Mouse (Mus musculus) MEL-GATA-1-ER (cell line): ENCODE measurements around the gene Gm5168.
"Not testable (repeated sequence)": the region's sequence is repeated elsewhere in the genome, so short reads cannot be mapped to it uniquely, and the experiment has no call there.

Experiments
- DNase-seq: peaks from one replicate; pipeline ENCODE4 v3.0.0-alpha.2; 2012; ENCODE audit warnings: low read depth; ENCODE audit errors: extremely low read depth

Gm5168 gene

GRCm38 (mm10) chrX:26050941-26051340 lies at the start of gene Gm5168:
Gene Gm5168, minus strand, starts transcription at chrX:26051041.
- not testable (repeated sequence) for DNase-seq
